Mouse (Mus musculus) adipose tissue, adult 10 weeks (tissue): ENCODE data around the gene Rsc1a1. TPM values are rescaled to one million over a fixed set of nuclear protein-coding genes. Genes with fewer than 3 reads are reported as not detected.

ENCODE experiments used
- polyA plus RNA-seq: library from polyadenylated mRNA; stranded (reverse); fragments of 350-450 nt; fragmentation: Illumina TruSeq; extraction: RNeasy Lipid Tissue Mini Kit (QIAGEN cat#74804); gene quantifications from one replicate; pipeline ENCODE4 v1.2.3, GENCODE M21; 2014; ENCODE audit warnings: low read depth, low replicate concordance

Gene Rsc1a1
- polyA plus RNA-seq, result 4.3 TPM

DNA sequence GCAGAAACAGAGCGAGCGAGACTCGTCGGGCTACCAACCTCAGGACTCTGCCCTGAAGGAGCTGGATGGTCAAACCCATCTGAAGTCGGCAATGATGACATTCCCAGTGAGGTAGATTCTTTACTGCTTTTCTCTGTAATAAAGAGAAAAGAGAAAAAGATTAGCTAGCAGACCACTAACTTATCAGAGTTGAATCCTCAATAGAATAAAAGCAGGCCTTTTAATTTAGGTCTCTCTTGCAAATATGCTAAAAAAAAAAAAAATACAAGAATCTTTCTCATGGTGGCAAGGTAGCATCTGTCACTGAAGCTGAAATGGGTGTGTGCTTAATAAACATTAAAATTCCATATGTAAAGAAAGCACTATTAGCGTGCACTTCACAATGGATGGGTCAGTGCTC lies at the start of gene Rsc1a1:
Rsc1a1 (minus strand) TSS at position 101 of the 400 bp plus-strand sequence.

DNA sequence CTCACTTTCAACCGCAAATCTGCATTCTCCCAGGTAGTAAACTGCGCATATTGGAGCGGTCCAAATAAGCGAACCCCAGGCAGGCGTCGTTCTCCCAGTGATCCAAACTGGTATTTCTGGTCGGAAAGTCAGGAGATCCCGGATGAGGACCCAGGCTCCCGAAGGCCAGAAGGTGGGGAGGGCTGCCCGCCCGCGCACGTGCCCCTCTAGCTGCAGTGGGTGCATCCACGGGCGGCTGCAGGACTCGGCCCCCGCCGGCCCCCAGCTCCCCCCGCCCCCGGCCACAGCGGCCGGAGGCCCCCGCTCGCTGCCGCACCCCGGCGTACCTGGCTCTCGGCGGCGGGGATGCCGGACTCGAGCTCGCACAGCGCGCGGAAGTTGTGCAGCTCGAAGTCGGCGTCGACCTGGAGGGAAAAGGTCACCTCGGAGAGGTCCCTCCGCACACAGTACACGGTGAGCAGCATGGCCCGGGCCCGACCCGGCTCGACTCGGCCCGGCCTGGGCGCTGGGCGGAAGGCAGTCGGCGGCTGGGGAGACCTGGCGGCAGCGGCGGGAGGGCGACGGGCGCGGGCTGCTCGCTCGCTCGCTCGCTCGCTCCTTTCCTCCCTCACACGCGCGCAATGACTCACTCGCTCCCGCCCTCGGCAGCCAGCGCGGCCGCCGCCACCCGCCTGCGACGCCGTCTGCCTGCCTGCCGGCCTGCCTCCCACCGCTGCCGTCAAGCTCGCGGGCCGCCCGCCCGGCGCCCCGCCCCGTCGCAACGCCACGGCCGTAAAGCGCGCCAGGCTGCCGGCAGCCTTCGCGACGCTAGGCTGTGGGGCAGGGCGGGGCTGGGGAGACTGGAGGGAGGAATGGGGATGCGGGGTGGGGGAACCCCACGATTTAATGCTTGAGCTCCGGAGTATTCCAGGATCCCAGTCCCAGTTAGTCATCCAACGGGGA lies 37.6 kb upstream of the Rsc1a1 start, which contains the start of gene Ddi2:
Ddi2 (minus strand) TSS at position 689 of the 942 bp plus-strand sequence.

DNA sequence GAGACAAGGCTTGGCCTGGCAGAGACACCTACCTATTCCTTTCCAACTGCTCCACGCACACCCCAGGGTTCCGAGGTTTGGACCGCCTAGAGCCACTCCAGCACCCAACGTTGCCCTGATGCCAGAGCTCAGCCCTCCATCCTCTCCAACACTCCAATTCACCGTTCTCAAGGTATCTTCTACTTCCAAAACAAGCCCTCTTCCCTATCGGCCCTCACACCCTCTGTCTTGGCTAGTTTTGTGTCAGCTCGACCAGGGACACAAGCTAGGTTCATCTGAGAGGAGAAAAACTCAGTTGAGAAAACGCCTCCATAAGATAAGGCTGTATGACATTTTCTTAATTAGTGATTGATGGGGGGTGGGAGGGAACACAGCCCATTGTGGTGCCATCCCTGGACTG lies 20.6 kb downstream of the Rsc1a1 start, which contains the start of gene Plekhm2:
Plekhm2 (minus strand) TSS at position 101 of the 400 bp plus-strand sequence.

Other genes starting within 250 kb of the Rsc1a1 start
- gene Srarp, start 249.5 kb downstream of the Rsc1a1 start, polyA plus RNA-seq, result 0.50 TPM
- 13.0 TPM for gene Zbtb17, start 240.9 kb downstream of the Rsc1a1 start, polyA plus RNA-seq
- gene Spen, start 147.0 kb downstream of the Rsc1a1 start, polyA plus RNA-seq, result 15.2 TPM
- gene Fblim1, start 79.5 kb downstream of the Rsc1a1 start, polyA plus RNA-seq, result 28.6 TPM
- 0.89 TPM for gene Tmem82, start 67.0 kb downstream of the Rsc1a1 start, polyA plus RNA-seq
- 1.7 TPM for gene Slc25a34, start 61.8 kb downstream of the Rsc1a1 start, polyA plus RNA-seq
- 35.6 TPM for gene Plekhm2, start 20.7 kb downstream of the Rsc1a1 start, polyA plus RNA-seq
- 17.4 TPM for gene Ddi2, start 37.8 kb upstream of the Rsc1a1 start, polyA plus RNA-seq
- not detected for gene Agmat, start 61.1 kb upstream of the Rsc1a1 start, polyA plus RNA-seq
- 13.8 TPM for gene Dnajc16, start 105.3 kb upstream of the Rsc1a1 start, polyA plus RNA-seq
- 27.0 TPM for gene Casp9, start 108.0 kb upstream of the Rsc1a1 start, polyA plus RNA-seq
- 1.7 TPM for gene Cela2a, start 140.6 kb upstream of the Rsc1a1 start, polyA plus RNA-seq
- not detected for gene Ctrc, start 160.8 kb upstream of the Rsc1a1 start, polyA plus RNA-seq
- 32.8 TPM for gene Efhd2, start 189.3 kb upstream of the Rsc1a1 start, polyA plus RNA-seq